Mouse (Mus musculus): ENCODE measurements around the gene Slc30a10. TPM values are rescaled to one million over a fixed set of nuclear protein-coding genes. Genes with fewer than 3 reads are reported as not detected.
A peak's percentile ranks its signal among the peaks of the same experiment; 100 is the strongest.

Gene Slc30a10
- polyA plus RNA-seq, 1 experiment from 2014 or later: 1.4 TPM

DNA sequence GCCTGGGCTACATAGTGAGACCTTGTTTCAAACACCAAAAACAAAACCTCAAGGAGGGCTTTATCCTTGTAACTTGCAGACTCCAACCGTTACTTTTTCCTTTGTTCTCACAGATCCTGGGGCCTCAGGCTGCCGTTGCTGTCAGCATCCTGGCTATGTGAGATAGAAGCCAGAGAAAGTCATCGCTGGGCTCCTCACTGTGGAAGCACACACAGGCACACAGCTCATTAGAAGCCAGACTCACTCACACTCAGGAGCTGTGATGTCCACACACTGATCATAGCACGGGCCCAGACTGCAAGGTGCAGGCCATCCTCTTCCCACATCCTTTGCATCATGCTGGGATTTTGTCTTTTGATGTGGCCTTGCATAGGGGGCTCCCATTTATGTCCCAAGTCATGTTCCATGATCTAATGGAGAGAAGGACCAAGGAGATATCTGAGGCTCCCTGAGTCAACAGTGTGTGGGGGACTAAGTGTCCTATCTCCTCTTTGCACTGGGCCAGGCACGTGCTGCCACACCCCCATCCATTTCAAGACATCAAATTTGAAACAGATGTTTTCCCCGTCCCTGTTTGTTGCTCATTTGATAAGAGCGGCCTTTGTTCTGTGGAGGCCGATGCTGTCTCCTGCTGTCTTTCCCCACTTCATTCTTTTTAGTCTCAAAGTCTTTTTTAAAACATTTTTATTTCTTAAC, 17.5 kb downstream of the Slc30a10 start:
- H3K36me3 ChIP-seq: no peaks in the 10 kb centered on the region
- H3K4me1 ChIP-seq: peaks cover 6% of the 10 kb centered on the region; the same call in 1 of the 2 replicates
- H3K27ac ChIP-seq (replicated peaks): 0 out of 2 replicates have a peak overlapping the region, but pooled peaks have one; percentile 58
- no peak overlapping the region for H3K4me3 ChIP-seq
- no peaks in the 10 kb centered on the region for H3K27me3 ChIP-seq (ENCODE audit: low read depth, poor library complexity, severe bottlenecking)
- DNase-seq (ENCODE audit: low spot score): no peak
- no peaks in the 10 kb centered on the region for H3K9me3 ChIP-seq (replicated peaks)
- 59% methylated on average over 8 of the region's 8 CpGs for WGBS

GRCm38 (mm10) chr1:185472730-185473129, 18.1 kb downstream of the Slc30a10 start:
- 86% methylated on average over 4 of the region's 4 CpGs for WGBS
- H3K9me3 ChIP-seq (replicated peaks): no peaks in the 10 kb centered on the region
- H3K27ac ChIP-seq (replicated peaks): no peak overlapping the region
- peaks cover 6% of the 10 kb centered on the region; the same call in 1 of the 2 replicates for H3K4me1 ChIP-seq
- no peak for DNase-seq (ENCODE audit: low spot score)
- no peaks in the 10 kb centered on the region for H3K36me3 ChIP-seq
- H3K27me3 ChIP-seq (ENCODE audit: low read depth, poor library complexity, severe bottlenecking): no peaks in the 10 kb centered on the region
- H3K4me3 ChIP-seq: no peak overlapping the region

DNA sequence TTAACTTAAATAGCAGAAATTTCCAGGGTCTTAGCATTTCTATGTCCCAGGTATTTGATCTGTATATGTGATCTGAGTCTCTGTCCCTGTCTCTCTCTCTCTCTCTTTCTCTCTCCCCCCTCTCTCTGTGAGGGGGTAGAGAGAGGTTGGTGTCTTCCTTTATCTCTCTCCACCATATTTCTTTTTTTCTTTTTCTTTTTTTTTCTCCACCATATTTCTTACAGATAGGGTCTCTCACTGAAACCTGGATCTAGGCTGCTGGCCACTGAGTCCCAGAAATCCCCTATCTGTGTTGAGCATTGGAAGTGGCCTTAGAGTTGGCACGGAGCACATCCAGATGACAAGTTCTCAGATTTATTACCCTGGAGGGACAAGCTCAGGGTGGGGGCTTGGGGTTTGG, 18.8 kb downstream of the Slc30a10 start:
- H3K27ac ChIP-seq (replicated peaks): no peak overlapping the region
- H3K27me3 ChIP-seq (ENCODE audit: low read depth, poor library complexity, severe bottlenecking): no peaks in the 10 kb centered on the region
- H3K4me1 ChIP-seq: peaks cover 6% of the 10 kb centered on the region; the same call in 1 of the 2 replicates
- no peak for DNase-seq (ENCODE audit: low spot score)
- WGBS: 87% methylated on average over 1 of the region's 1 CpGs
- no peaks in the 10 kb centered on the region for H3K9me3 ChIP-seq (replicated peaks)
- no peak overlapping the region for H3K4me3 ChIP-seq
- no peaks in the 10 kb centered on the region for H3K36me3 ChIP-seq

DNA sequence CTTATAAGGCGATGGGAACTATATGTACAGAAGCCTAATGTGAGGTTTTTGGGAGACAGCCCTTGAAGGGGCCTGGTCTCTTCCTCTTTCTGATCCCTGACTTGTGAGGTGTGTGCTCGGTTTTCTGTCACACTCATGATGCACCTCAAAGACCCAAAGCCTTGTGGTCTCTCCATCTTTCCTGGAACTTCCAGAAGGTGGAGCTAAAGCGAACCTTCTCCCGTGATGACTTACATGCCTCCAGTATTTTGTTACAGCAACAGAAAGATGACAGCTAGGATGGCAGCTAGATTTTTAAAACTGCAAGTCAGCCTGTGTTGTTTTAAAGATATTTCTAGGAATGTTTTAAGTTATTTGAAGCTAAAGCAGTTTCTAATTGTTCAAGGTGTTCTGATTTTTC, 25.2 kb downstream of the Slc30a10 start:
- WGBS: 95% methylated on average over 4 of the region's 4 CpGs
- no peak for DNase-seq (ENCODE audit: low spot score)
- H3K27ac ChIP-seq (replicated peaks): no peak overlapping the region

GRCm38 (mm10) chr1:185482001-185482761, 27.5 kb downstream of the Slc30a10 start:
- DNase-seq (ENCODE audit: low spot score): no peak
- peak overlapping the region; percentile 55 for H3K27ac ChIP-seq (replicated peaks)

More for the DNA sequence above, 25.2 kb downstream of the Slc30a10 start:
- Histone ChIP-seq H3K4me1 (peaks cover 21% of the 10 kb centered on the region), H3K9me3 (replicated peaks) (no peaks in the 10 kb centered on the region), H3K4me3 (no peak overlapping the region), H3K36me3 (no peaks in the 10 kb centered on the region), H3K27me3 (ENCODE audit: low read depth, poor library complexity, severe bottlenecking) (no peaks in the 10 kb centered on the region)

DNA sequence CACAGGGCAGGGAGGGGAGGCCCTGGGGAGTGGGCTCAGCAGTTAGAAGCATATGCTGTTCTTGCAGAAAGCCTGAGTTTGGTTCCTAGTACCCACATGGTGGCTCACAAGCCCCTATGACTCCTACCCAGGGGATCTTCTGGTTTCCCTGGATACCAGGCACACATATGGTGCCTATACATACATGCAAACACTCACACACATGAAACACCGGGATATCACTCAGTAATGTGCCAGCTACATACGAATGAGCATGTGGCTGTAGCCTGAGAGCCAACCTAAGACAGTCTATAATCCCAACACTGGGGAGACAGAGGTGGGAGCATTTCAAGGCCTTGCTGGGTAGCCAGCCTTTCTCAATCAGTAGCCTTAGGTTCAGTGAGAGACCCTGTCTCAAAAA, 28.1 kb downstream of the Slc30a10 start:
- Histone ChIP-seq H3K36me3 (no peaks in the 10 kb centered on the region), H3K27ac (replicated peaks) (peak overlapping the region; percentile 55), H3K9me3 (replicated peaks) (no peaks in the 10 kb centered on the region), H3K27me3 (ENCODE audit: low read depth, poor library complexity, severe bottlenecking) (no peaks in the 10 kb centered on the region), H3K4me1 (peaks cover 21% of the 10 kb centered on the region), H3K4me3 (no peak overlapping the region)
- 92% methylated on average over 2 of the region's 2 CpGs for WGBS
- DNase-seq (ENCODE audit: low spot score): no peak

More at GRCm38 (mm10) chr1:185482001-185482761, 27.5 kb downstream of the Slc30a10 start:
- H3K4me3 ChIP-seq: no peak overlapping the region
- no peaks in the 10 kb centered on the region for H3K9me3 ChIP-seq (replicated peaks)
- no peaks in the 10 kb centered on the region for H3K27me3 ChIP-seq (ENCODE audit: low read depth, poor library complexity, severe bottlenecking)
- H3K36me3 ChIP-seq: no peaks in the 10 kb centered on the region
- peaks cover 21% of the 10 kb centered on the region for H3K4me1 ChIP-seq
- WGBS: 64% methylated on average over 19 of the region's 19 CpGs

DNA sequence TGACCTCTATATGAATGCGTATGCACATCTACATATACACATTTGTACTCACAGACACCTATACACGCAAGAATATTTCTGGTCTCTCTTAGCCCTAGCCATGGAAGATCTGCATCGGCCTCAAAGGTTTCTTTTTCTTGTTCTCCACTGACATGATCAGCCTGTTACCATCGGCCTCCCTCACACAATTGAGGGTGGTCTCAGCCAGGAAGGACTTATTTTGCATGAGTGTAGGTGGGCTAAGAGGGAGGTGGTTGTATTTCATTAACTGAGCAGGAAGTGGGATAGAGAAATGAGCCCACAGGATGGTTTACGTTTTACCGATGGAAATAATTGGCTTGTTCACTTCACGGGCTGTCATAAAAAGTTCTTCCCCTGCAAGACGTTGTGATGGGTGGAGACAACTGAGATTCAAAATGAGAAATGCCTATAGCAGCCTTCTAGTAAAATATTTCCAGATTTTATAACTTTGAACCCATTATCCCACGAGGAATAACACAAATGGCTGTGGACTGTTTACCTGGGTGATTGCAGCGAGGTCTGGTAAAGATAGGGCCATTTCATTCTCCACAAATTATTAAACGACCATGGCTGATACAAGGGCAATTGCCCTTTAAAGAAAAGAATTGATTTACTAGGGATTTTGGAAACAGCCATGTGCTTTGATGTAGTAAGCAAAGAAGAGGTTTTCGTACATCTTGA, 28.9 kb downstream of the Slc30a10 start:
- peaks cover 21% of the 10 kb centered on the region for H3K4me1 ChIP-seq
- no peaks in the 10 kb centered on the region for H3K27me3 ChIP-seq (ENCODE audit: low read depth, poor library complexity, severe bottlenecking)
- no peaks in the 10 kb centered on the region for H3K36me3 ChIP-seq
- DNase-seq (ENCODE audit: low spot score): no peak
- H3K9me3 ChIP-seq (replicated peaks): no peaks in the 10 kb centered on the region
- H3K27ac ChIP-seq (replicated peaks): no peak overlapping the region
- H3K4me3 ChIP-seq: no peak overlapping the region
- WGBS: 88% methylated on average over 12 of the region's 12 CpGs

- WGBS: 79% methylated on average over 19 of the region's 19 CpGs
These were observed 29.6 kb downstream of the Slc30a10 start for GRCm38 (mm10) chr1:185484281-185484680.

GRCm38 (mm10) chr1:185489893-185490292, 35.2 kb downstream of the Slc30a10 start:
- Histone ChIP-seq H3K27me3 (ENCODE audit: low read depth, poor library complexity, severe bottlenecking) (no peaks in the 10 kb centered on the region), H3K4me1 (peaks cover 31% of the 10 kb centered on the region), H3K9me3 (replicated peaks) (no peaks in the 10 kb centered on the region), H3K36me3 (no peaks in the 10 kb centered on the region), H3K4me3 (no peak overlapping the region), H3K27ac (replicated peaks) (peak overlapping the region; percentile 13; the same call in 1 of the 2 replicates)
- no peak for DNase-seq (ENCODE audit: low spot score)
- WGBS: 68% methylated on average over 6 of the region's 6 CpGs

More at GRCm38 (mm10) chr1:185484281-185484680, 29.6 kb downstream of the Slc30a10 start:
- H3K4me1 ChIP-seq: peaks cover 29% of the 10 kb centered on the region
- H3K27ac ChIP-seq (replicated peaks): peak overlapping the region; percentile 33; the same call in 1 of the 2 replicates
- no peak overlapping the region for H3K4me3 ChIP-seq
- no peaks in the 10 kb centered on the region for H3K27me3 ChIP-seq (ENCODE audit: low read depth, poor library complexity, severe bottlenecking)
- H3K9me3 ChIP-seq (replicated peaks): no peaks in the 10 kb centered on the region
- no peaks in the 10 kb centered on the region for H3K36me3 ChIP-seq
- no peak for DNase-seq (ENCODE audit: low spot score)

GRCm38 (mm10) chr1:185490603-185491002, 36.0 kb downstream of the Slc30a10 start:
- Histone ChIP-seq H3K27me3 (ENCODE audit: low read depth, poor library complexity, severe bottlenecking) (no peaks in the 10 kb centered on the region), H3K4me3 (no peak overlapping the region), H3K27ac (replicated peaks) (no peak overlapping the region; the same call in 1 of the 2 replicates), H3K9me3 (replicated peaks) (no peaks in the 10 kb centered on the region), H3K36me3 (no peaks in the 10 kb centered on the region), H3K4me1 (peaks cover 31% of the 10 kb centered on the region)
- 90% methylated on average over 2 of the region's 2 CpGs for WGBS
- DNase-seq (ENCODE audit: low spot score): no peak

DNA sequence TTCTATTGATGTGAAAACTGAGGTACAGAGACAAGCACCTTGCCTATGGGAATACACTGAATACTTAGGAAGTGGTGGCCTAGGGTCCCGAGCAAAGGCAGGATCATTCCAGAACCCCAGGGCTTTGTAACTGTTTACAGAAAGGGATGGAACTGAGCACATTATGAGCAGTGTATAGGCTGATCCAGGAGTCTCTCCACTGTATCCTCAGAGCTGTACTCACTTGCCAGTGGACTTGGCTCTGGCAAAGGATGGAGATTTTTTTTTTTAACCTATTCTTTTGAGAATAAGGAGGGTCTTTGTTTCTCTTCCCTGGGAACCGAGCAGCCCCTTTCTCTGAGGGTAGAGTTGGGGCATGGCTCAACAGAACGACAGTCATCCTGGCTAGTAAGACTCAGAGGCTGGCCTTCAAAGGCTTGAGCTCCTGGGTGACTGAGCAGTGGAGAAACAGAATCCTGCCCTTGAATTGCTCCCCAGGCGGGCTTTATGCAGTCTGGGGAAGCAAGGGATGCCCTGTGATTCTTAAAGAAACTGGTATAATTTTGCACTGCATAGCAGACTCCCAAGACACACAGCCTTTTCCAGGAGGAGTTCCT, 38.9 kb downstream of the Slc30a10 start:
- H3K4me1 ChIP-seq: peaks cover 30% of the 10 kb centered on the region
- H3K36me3 ChIP-seq: no peaks in the 10 kb centered on the region
- no peak overlapping the region for H3K4me3 ChIP-seq
- no peaks in the 10 kb centered on the region for H3K27me3 ChIP-seq (ENCODE audit: low read depth, poor library complexity, severe bottlenecking)
- H3K27ac ChIP-seq (replicated peaks): no peak overlapping the region; the same call in 1 of the 2 replicates
- no peak for DNase-seq (ENCODE audit: low spot score)
- H3K9me3 ChIP-seq (replicated peaks): no peaks in the 10 kb centered on the region
- WGBS: 35% methylated on average over 4 of the region's 4 CpGs

DNA sequence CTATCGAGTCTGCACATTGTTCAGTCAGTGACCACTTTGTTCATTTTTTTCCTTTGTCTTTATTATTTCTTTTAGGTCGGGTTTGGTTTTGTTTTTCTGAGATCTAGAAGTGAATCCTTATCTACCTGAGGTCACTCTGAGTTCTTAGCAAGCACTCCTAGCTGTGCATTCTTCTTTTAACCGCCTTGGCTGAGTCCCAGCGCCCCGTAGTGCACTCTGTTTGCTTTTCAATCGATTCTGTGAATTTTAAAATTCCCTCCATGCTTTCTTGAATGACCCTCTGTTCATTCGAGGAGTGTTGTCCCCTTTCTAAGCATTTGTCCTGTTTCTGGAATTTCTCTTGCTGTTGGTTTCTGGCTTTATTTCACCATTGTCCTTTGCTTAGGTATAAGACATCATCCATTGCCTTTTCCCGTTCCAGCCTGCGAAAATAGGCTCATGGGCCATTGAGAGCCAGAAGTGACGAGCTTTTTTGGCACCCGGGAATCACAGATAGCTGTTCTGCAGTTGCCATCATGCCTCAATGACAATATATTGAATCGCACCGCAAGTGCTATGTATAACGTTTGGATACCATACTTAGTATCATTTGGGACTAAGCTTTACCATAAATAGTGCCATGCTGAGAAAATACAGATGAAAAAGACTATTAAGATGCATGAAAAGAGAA, 42.3 kb downstream of the Slc30a10 start:
- no peak for DNase-seq (ENCODE audit: low spot score)
- WGBS: 78% methylated on average over 14 of the region's 14 CpGs
- Histone ChIP-seq H3K36me3 (no peaks in the 10 kb centered on the region), H3K4me3 (no peak overlapping the region), H3K9me3 (replicated peaks) (no peaks in the 10 kb centered on the region), H3K27me3 (ENCODE audit: low read depth, poor library complexity, severe bottlenecking) (no peaks in the 10 kb centered on the region), H3K4me1 (peaks cover 12% of the 10 kb centered on the region), H3K27ac (replicated peaks) (no peak overlapping the region)
